Mouse (Mus musculus): ENCODE data around the gene Bcl7b.

DNA sequence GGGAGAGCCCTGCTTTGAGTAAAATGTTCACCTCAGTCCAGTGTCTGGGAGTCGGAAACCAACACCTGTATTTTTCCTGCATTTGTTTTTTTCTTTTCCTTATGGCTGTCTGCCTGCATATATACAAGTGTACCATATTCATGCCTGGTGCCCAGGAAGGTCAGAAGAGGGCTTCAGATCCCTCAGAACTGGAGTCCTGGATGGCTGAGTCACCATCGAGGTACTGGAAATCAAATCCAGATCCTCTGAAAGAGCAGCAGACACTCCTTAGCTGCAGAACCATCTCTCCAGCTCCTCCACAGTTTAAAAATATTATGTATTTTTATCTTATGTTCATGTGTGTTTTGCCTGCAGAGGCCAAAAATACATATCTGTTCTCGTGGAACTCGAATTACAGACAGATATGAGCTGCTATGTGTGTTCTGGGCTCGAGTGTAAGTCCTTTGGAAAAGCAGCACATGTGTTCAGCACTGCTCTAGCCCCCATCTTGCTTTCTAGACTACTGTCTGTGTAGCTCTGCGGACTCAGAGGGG, 3.7 kb downstream of the Bcl7b start:
- TF ChIP-seq GATA2 (IDR thresholded peaks at IDR 0.05; ENCODE audit: borderline replicate concordance, low read depth, low read length), result no peak
- TF ChIP-seq CTCF (IDR thresholded peaks at IDR 0.05; ENCODE audit: low read depth, low read length), result no peak
- no peak for TF ChIP-seq POLR2AphosphoS5 (IDR thresholded peaks at IDR 0.05; ENCODE audit: insufficient replicate concordance, low read depth, low read length)

Data from G1E (cell line).